Mouse (Mus musculus) kidney, adult 2 months (tissue): Measurements from ENCODE around the gene Foxd1. TPM values are rescaled to one million over a fixed set of nuclear protein-coding genes. Genes with fewer than 3 reads are reported as not detected.

Experiments used
- DNase-seq: peaks from one replicate; pipeline ENCODE4 v3.0.0; 2021
- H3K27ac ChIP-seq: fragments of 200-500 bp; 2 replicates; pipeline ENCODE4 v1.5.1; 2012; ENCODE audit warnings: low read depth, low read length, control low read depth, inconsistent platforms; ENCODE audit not compliant: insufficient read depth
- H3K27me3 ChIP-seq: fragments of 200-500 bp; replicated peaks from 2 replicates; pipeline ENCODE4 v1.6.1; 2012; ENCODE audit warnings: mild to moderate bottlenecking, moderate library complexity, low read length, inconsistent platforms; ENCODE audit not compliant: control insufficient read depth, insufficient read depth
- H3K36me3 ChIP-seq: fragments of 200-500 bp; 2 replicates; pipeline ENCODE4 v1.6.1; 2012; ENCODE audit warnings: mild to moderate bottlenecking, moderate library complexity, low read length, inconsistent platforms; ENCODE audit not compliant: control insufficient read depth, insufficient read depth
- H3K4me1 ChIP-seq: fragments of 200-500 bp; 2 replicates; pipeline ENCODE4 v1.6.1; 2011; ENCODE audit warnings: low read length; ENCODE audit not compliant: control insufficient read depth, insufficient read depth
- H3K4me3 ChIP-seq: fragments of 200-500 bp; 2 replicates; pipeline ENCODE4 v1.5.1; 2011; ENCODE audit warnings: mild to moderate bottlenecking, low read depth, low read length, control low read depth; ENCODE audit not compliant: insufficient read depth
- CTCF ChIP-seq: fragments of 200-500 bp; conservative IDR thresholded peaks from 2 replicates; pipeline ENCODE4 v1.5.1; 2011; ENCODE audit warnings: low read depth, mild to moderate bottlenecking, control low read depth, low read length, moderate library complexity, mixed read lengths; ENCODE audit not compliant: insufficient read depth, insufficient read length
- POLR2A ChIP-seq: fragments of 200-500 bp; IDR thresholded peaks from one replicate; pipeline ENCODE4 v1.6.1; 2011; ENCODE audit warnings: low read depth, low read length, control low read depth
- WGBS: fragments of 180-500 bp; shearing (Covaris S2); methylation state at CpG from one replicate; pipeline ENCODE4 v1.1.7; 2018; 5-methylcytosine and 5-hydroxymethylcytosine counted together
- polyA plus RNA-seq: library from polyadenylated mRNA; depleted of rRNA; stranded (reverse); fragments of >200 nt; gene quantifications from 2 replicates; pipeline ENCODE4 v1.2.3, GENCODE M21; 2012

Gene Foxd1
- polyA plus RNA-seq, 1 experiment: 0.91 TPM

DNA sequence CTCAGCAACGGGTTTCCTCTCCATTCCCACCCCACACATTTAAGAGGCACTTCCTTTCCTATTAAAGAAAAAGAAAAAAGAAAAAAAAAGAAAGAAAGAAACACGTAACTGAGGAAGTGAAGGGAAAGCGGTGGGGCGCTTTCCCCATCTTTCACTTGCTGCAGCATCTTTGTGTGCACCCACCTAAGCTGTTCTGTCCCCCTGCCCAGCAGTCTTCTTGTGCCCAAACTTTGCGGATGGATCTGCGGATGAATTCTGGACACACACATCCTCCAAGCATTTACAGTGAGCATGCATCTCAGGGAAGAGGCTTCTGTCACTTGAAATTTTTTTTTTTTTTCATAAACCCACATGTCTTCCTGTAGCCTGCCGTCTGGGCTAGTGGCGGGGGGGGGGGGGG is 5.3 kb downstream of the Foxd1 start:
- H3K36me3 ChIP-seq: no peaks in the 10 kb centered on the region
- H3K27me3 ChIP-seq: peaks cover 21% of the 10 kb centered on the region
- TF ChIP-seq POLR2A (no peak), CTCF (no peak)
- H3K27ac ChIP-seq: no peak overlapping the region
- no peak for DNase-seq
- H3K4me1 ChIP-seq: no peaks in the 10 kb centered on the region
- no peak overlapping the region for H3K4me3 ChIP-seq
- WGBS: 16% methylated on average over 7 of the region's 8 CpGs

GRCm38 (mm10) chr13:98360391-98360790 is 6.3 kb downstream of the Foxd1 start:
- 20% methylated on average over 6 of the region's 6 CpGs for WGBS
- H3K36me3 ChIP-seq: no peaks in the 10 kb centered on the region
- no peak for DNase-seq
- H3K27me3 ChIP-seq: peaks cover 16% of the 10 kb centered on the region
- H3K27ac ChIP-seq: no peak overlapping the region
- H3K4me3 ChIP-seq: no peak overlapping the region
- no peaks in the 10 kb centered on the region for H3K4me1 ChIP-seq
- no peak for TF ChIP-seq POLR2A
- TF ChIP-seq CTCF: no peak

GRCm38 (mm10) chr13:98361161-98361560 is 7.1 kb downstream of the Foxd1 start:
- H3K36me3 ChIP-seq: no peaks in the 10 kb centered on the region
- 61% methylated on average over 5 of the region's 5 CpGs for WGBS
- H3K27me3 ChIP-seq: peaks cover 9% of the 10 kb centered on the region
- TF ChIP-seq CTCF (no peak), POLR2A (no peak)
- H3K4me1 ChIP-seq: no peaks in the 10 kb centered on the region
- DNase-seq: no peak
- H3K4me3 ChIP-seq: no peak overlapping the region
- H3K27ac ChIP-seq: no peak overlapping the region

GRCm38 (mm10) chr13:98363046-98363445 is 9.0 kb downstream of the Foxd1 start:
- Histone ChIP-seq H3K27me3 (peaks cover 7% of the 10 kb centered on the region), H3K36me3 (no peaks in the 10 kb centered on the region), H3K27ac (no peak overlapping the region), H3K4me3 (no peak overlapping the region), H3K4me1 (no peaks in the 10 kb centered on the region)
- 46% methylated on average over 4 of the region's 4 CpGs for WGBS
- TF ChIP-seq POLR2A: no peak
- no peak for TF ChIP-seq CTCF
- DNase-seq: no peak

DNA sequence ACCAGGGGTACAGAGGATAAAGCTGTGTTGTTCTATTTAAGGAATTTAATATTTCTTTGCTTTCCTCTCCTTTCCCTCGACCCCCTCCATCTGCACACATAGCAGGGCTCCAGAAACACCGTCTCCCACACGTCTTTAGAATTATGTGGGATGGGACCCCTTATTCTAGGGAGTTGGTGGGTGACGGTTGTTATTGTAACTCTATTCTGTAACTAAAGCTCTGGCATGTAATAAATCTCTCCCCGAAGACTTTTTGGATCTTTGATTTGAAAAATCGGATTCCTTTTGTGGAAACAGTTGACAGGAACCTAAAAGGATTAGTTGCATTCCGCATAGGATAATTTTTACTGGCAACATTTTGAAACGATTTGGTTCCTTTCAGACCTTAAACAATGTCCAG is 11.0 kb downstream of the Foxd1 start:
- peaks cover 10% of the 10 kb centered on the region for H3K27me3 ChIP-seq
- no peaks in the 10 kb centered on the region for H3K36me3 ChIP-seq
- H3K4me1 ChIP-seq: no peaks in the 10 kb centered on the region
- no peak for DNase-seq
- 15% methylated on average over 8 of the region's 8 CpGs for WGBS
- no peak for TF ChIP-seq POLR2A
- no peak for TF ChIP-seq CTCF
- H3K27ac ChIP-seq: no peak overlapping the region
- H3K4me3 ChIP-seq: no peak overlapping the region

DNA sequence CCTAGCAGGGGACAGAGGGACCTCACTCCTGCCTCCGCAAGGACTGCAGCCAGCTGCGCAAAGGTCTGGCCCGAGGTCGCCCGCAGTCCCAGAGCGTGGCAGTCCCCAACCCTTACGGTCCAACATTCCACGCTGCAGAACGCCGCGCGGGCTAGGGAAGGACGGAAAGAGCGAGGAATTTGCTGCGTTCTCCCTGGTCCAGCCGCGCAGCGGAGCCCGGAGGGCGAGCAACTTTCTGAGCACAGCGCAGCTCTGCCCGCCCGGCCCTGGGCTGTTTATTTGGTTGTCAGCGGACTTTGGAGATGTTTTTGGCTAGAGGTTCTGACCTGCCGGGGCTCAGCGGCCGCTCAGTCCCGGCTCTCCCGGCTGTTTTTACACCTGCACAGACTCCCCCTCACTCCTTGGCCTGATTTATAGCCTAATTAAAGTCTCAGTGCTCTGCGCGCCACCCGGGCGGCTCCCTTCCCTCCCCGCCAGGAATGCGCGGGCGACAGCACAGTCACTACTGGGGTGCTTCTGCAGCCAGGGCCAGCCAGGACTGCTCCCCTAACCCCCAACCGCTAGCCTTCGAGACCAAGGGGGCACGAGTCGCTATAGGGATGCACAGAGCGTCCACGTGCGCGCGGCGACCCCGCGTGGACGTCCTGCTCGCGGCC is 11.9 kb downstream of the Foxd1 start:
- peak overlapping the region; percentile 20; the same call in 1 of the 2 replicates for H3K4me3 ChIP-seq
- no peak for DNase-seq
- H3K27me3 ChIP-seq: peaks cover 8% of the 10 kb centered on the region
- H3K36me3 ChIP-seq: no peaks in the 10 kb centered on the region
- no peak overlapping the region for H3K27ac ChIP-seq
- WGBS: 1% methylated on average over 52 of the region's 52 CpGs
- no peaks in the 10 kb centered on the region for H3K4me1 ChIP-seq
- TF ChIP-seq CTCF: no peak

- TF ChIP-seq CTCF (no peak), POLR2A (no peak)
- WGBS: 10% methylated on average over 43 of the region's 43 CpGs
- DNase-seq: no peak
- Histone ChIP-seq H3K4me1 (no peaks in the 10 kb centered on the region), H3K4me3 (peak overlapping the region; percentile 20; the same call in 1 of the 2 replicates), H3K27me3 (peaks cover 8% of the 10 kb centered on the region), H3K27ac (no peak overlapping the region), H3K36me3 (no peaks in the 10 kb centered on the region)
Observed at GRCm38 (mm10) chr13:98366469-98367275, 12.6 kb downstream of the Foxd1 start.
